21 mouse cellular contexts compared by ENCODE assay signal in genomic region chr14:103834147-103834546, GRCm38 (mm10). TPM values are rescaled to one million over a fixed set of nuclear protein-coding genes. Genes with fewer than 3 reads are reported as not detected.
DNase-seq lines count a peak whose midpoint lies in the region; ATAC-seq and TF ChIP-seq lines count a peak whose summit lies in the region.
"Had no signal": no experiment of that assay in that cellular context is flagged by ENCODE, and none has a peak within 500 bp of the region (broad histone marks: within the 10 kb centered on the region; RNA-seq: fewer than 3 reads in every experiment).

No protein-coding gene starts in this region.

- no peak overlapping the region; the same call in 1 of the 2 replicates for H3K4me2 ChIP-seq in heart, embryonic 16.5 days (ENCODE audit: low read depth, low read length)
- H3K4me2 ChIP-seq in neural tube, embryonic 13.5 days = 0 out of 2 replicates have a peak overlapping the region, but pooled peaks have one; percentile 9
- no peak overlapping the region for H3K4me2 ChIP-seq in stomach, postnatal 0 days (replicated peaks; ENCODE audit: low read depth)
- H3K4me2 ChIP-seq: embryonic facial prominence, embryonic 15.5 days; limb, embryonic 12.5 days; liver, embryonic 12.5 days; midbrain, embryonic 11.5 days had no signal

- no peaks in the 10 kb centered on the region for H3K79me2 ChIP-seq in heart, adult 2 months (replicated peaks; ENCODE audit: control insufficient read depth, insufficient read depth, low read length)

- no peaks in the 10 kb centered on the region for H3K9me3 ChIP-seq in heart, embryonic 16.5 days (replicated peaks; ENCODE audit: control insufficient read depth, low read length)
- no peaks in the 10 kb centered on the region for H3K9me3 ChIP-seq in heart, embryonic 10.5 days
- no peaks in the 10 kb centered on the region for H3K9me3 ChIP-seq in neural tube, embryonic 13.5 days
- no peaks in the 10 kb centered on the region for H3K9me3 ChIP-seq in stomach, postnatal 0 days (ENCODE audit: control insufficient read depth, low read length)
- H3K9me3 ChIP-seq: embryonic facial prominence, embryonic 15.5 days; limb, embryonic 12.5 days; liver, embryonic 12.5 days had no signal

- no peak for TF ChIP-seq CTCF in heart, adult 2 months (IDR thresholded peaks at IDR 0.05)
- no peak for TF ChIP-seq CTCF in stomach, postnatal 0 days (IDR thresholded peaks at IDR 0.05; ENCODE audit: low read depth)

- WGBS in heart, adult 2 months = 31% methylated on average over 3 of the region's 3 CpGs
- 52% methylated on average over 3 of the region's 3 CpGs for WGBS in heart, embryonic 16.5 days
- WGBS in heart, embryonic 10.5 days = 62% methylated on average over 3 of the region's 3 CpGs
- 74% methylated on average over 3 of the region's 3 CpGs for WGBS in neural tube, embryonic 13.5 days
- WGBS in stomach, postnatal 0 days = 66% methylated on average over 3 of the region's 3 CpGs

- no peak for TF ChIP-seq POLR2A in heart, adult 2 months (IDR thresholded peaks at IDR 0.05; ENCODE audit: insufficient read depth, low read depth, low read length)

- TF ChIP-seq EP300 in heart, adult 2 months (IDR thresholded peaks at IDR 0.05; ENCODE audit: insufficient read depth, low read depth, low read length) = no peak
- TF ChIP-seq EP300 in stomach, postnatal 0 days (optimal IDR thresholded peaks at IDR 0.05) = no peak

- H3K9ac ChIP-seq in heart, adult 2 months (ENCODE audit: low read depth, low read length) = no peak overlapping the region
- H3K9ac ChIP-seq in heart, embryonic 16.5 days (ENCODE audit: low read length) = no peak overlapping the region
- no peak overlapping the region for H3K9ac ChIP-seq in neural tube, embryonic 13.5 days
- no peak overlapping the region for H3K9ac ChIP-seq in stomach, postnatal 0 days (ENCODE audit: low read length)
- H3K9ac ChIP-seq: embryonic facial prominence, embryonic 15.5 days; limb, embryonic 12.5 days; liver, embryonic 12.5 days had no signal

- H3K27me3 ChIP-seq in heart, adult 2 months (ENCODE audit: control insufficient read depth, insufficient read depth, low read length) = no peaks in the 10 kb centered on the region
- H3K27me3 ChIP-seq in heart, embryonic 16.5 days (ENCODE audit: control insufficient read depth, insufficient read depth, low read length) = no peaks in the 10 kb centered on the region
- no peaks in the 10 kb centered on the region for H3K27me3 ChIP-seq in heart, embryonic 10.5 days (ENCODE audit: insufficient read depth, poor library complexity, severe bottlenecking)
- no peaks in the 10 kb centered on the region for H3K27me3 ChIP-seq in neural tube, embryonic 13.5 days
- no peaks in the 10 kb centered on the region for H3K27me3 ChIP-seq in stomach, postnatal 0 days (ENCODE audit: control insufficient read depth, insufficient read depth, low read length)
- H3K27me3 ChIP-seq: embryonic facial prominence, embryonic 15.5 days; limb, embryonic 12.5 days; liver, embryonic 12.5 days had no signal

- H3K4me1 ChIP-seq in heart, adult 2 months (ENCODE audit: control insufficient read depth, insufficient read depth, low read length) = peaks cover 6% of the 10 kb centered on the region
- no peaks in the 10 kb centered on the region for H3K4me1 ChIP-seq in heart, embryonic 16.5 days (ENCODE audit: control insufficient read depth, insufficient read depth, low read length)
- H3K4me1 ChIP-seq in heart, embryonic 10.5 days = peaks cover 8% of the 10 kb centered on the region
- H3K4me1 ChIP-seq in neural tube, embryonic 13.5 days (replicated peaks) = peaks cover 19% of the 10 kb centered on the region
- no peaks in the 10 kb centered on the region for H3K4me1 ChIP-seq in stomach, postnatal 0 days (replicated peaks; ENCODE audit: control insufficient read depth, insufficient read depth)
- H3K4me1 ChIP-seq: embryonic facial prominence, embryonic 15.5 days; limb, embryonic 12.5 days; liver, embryonic 12.5 days had no signal

- intact Hi-C loops in heart, adult 2 months (cut with DNase I) = no loop called here
- intact Hi-C loops in heart, postnatal 10 days (cut with DNase I) = no loop called here

- H3K4me3 ChIP-seq in heart, adult 2 months = no peak overlapping the region
- H3K4me3 ChIP-seq in heart, embryonic 16.5 days (ENCODE audit: low read length) = no peak overlapping the region
- H3K4me3 ChIP-seq in heart, embryonic 10.5 days = no peak overlapping the region; the same call in 1 of the 2 replicates
- no peak overlapping the region for H3K4me3 ChIP-seq in neural tube, embryonic 13.5 days
- no peak overlapping the region for H3K4me3 ChIP-seq in stomach, postnatal 0 days (ENCODE audit: low read depth, low read length)
- H3K4me3 ChIP-seq: embryonic facial prominence, embryonic 15.5 days; layer of hippocampus, adult 2 months; limb, embryonic 12.5 days; liver, embryonic 12.5 days had no signal

- no peak for ATAC-seq in heart, embryonic 16.5 days (replicated peaks; ENCODE audit: extremely low read depth, insufficient read depth, low FRiP score)
- ATAC-seq in neural tube, embryonic 13.5 days (ENCODE audit: low read depth) = no peak
- no peak for ATAC-seq in stomach, postnatal 0 days (ENCODE audit: low FRiP score, low TSS enrichment)
- ATAC-seq: liver, embryonic 12.5 days had no signal

- DNase-seq in heart, adult 2 months = no peak
- DNase-seq in heart, postnatal 10 days = no peak
- DNase-seq in heart, embryonic 10.5 days (ENCODE audit: low spot score) = no peak
- DNase-seq in neural tube, embryonic 10.5 days (ENCODE audit: extremely low spot score, low spot score) = no peak
- no peak for DNase-seq in stomach, postnatal 0 days (ENCODE audit: low spot score)
- DNase-seq: adrenal gland, postnatal 25 days; cerebellum, adult 11 months; cerebellum, adult 9-11 months; heart, postnatal 36 days; kidney, adult 8-10 months; lung, adult 18-20 months; lung, postnatal 10 days; right cerebral cortex, postnatal 25 days; thymus, postnatal 14 days had no signal

- H3K36me3 ChIP-seq in heart, adult 2 months (ENCODE audit: control insufficient read depth, insufficient read depth, low read length) = peaks cover 9% of the 10 kb centered on the region
- H3K36me3 ChIP-seq in heart, embryonic 16.5 days (ENCODE audit: control insufficient read depth, insufficient read depth) = no peaks in the 10 kb centered on the region
- no peaks in the 10 kb centered on the region for H3K36me3 ChIP-seq in heart, embryonic 10.5 days
- no peaks in the 10 kb centered on the region for H3K36me3 ChIP-seq in neural tube, embryonic 13.5 days
- H3K36me3 ChIP-seq in stomach, postnatal 0 days (ENCODE audit: control insufficient read depth, insufficient read depth, low read length) = no peaks in the 10 kb centered on the region
- H3K36me3 ChIP-seq: embryonic facial prominence, embryonic 15.5 days; limb, embryonic 12.5 days; liver, embryonic 12.5 days had no signal

- H3K27ac ChIP-seq in heart, adult 2 months = peak overlapping the region; percentile 36
- peak overlapping the region; percentile 57 for H3K27ac ChIP-seq in heart, embryonic 16.5 days (ENCODE audit: low read length)
- no peak overlapping the region for H3K27ac ChIP-seq in heart, embryonic 10.5 days
- no peak overlapping the region for H3K27ac ChIP-seq in neural tube, embryonic 13.5 days (replicated peaks)
- no peak overlapping the region for H3K27ac ChIP-seq in stomach, postnatal 0 days (replicated peaks)
- H3K27ac ChIP-seq: embryonic facial prominence, embryonic 15.5 days; layer of hippocampus, adult 2 months; limb, embryonic 12.5 days; liver, embryonic 12.5 days had no signal

RNA-seq across cellular contexts. Expression of gene Ednrb, which starts 10.1 kb away (rescaled TPM):
- total RNA-seq in heart, adult 2 months (2021) = 10 to 100 TPM; 16.3 to 18.6 TPM
- polyA plus RNA-seq in heart, adult 2 months (2012; rRNA removed) = 8.0 and 9.2 TPM in 2 replicates
- 10 to 100 TPM; 29.9 to 32.3 TPM for total RNA-seq in heart, postnatal 10 days (2021)
- 68.5 and 72.2 TPM in 2 replicates for polyA plus RNA-seq in heart, embryonic 16.5 days (2015; fragmentation: Nextera tagmentation; extraction: Ambion mirVana)
- polyA plus RNA-seq in heart, embryonic 10.5 days (2016; fragmentation: Nextera tagmentation; extraction: Ambion mirVana) = 47.6 and 80.3 TPM in 2 replicates
- polyA plus RNA-seq in neural tube, embryonic 13.5 days (2015; fragmentation: Nextera tagmentation; extraction: Ambion mirVana) = 152 and 160 TPM in 2 replicates
- polyA plus RNA-seq in stomach, postnatal 0 days (2015; fragmentation: Nextera tagmentation; extraction: Ambion mirVana) = 43.8 and 53.7 TPM in 2 replicates

Comparison
In these comparisons a context has a peak if more than half of its experiments do, and no peak if none do; other contexts are left out.
1. H3K27ac ChIP-seq: peak in heart, adult 2 months (single experiment) and heart, embryonic 16.5 days (single experiment); none in heart, embryonic 10.5 days (single experiment), neural tube, embryonic 13.5 days (single experiment) and stomach, postnatal 0 days (single experiment).